Mouse (Mus musculus) intestine, postnatal 0 days (tissue): ENCODE measurements at regions not wholly inside any gene's neighbourhood (a gene's known extent, or its start where the extent isn't known, plus 50 kb on each side); places are given as distances from the start of the nearest gene placed in this dataset.
A peak's percentile ranks its signal among the peaks of the same experiment; 100 is the strongest.

Experiments used
- ATAC-seq: fragments of 200-750 bp; cut with Nextera tagmentation; 2 replicates; pipeline ENCODE4 v1.8.0; 2017; ENCODE audit warnings: mild to moderate bottlenecking, moderate TSS enrichment, moderate library complexity
- H3K27ac ChIP-seq: fragments of 300-500 bp; sonication (generic); 2 replicates; pipeline ENCODE4 v1.5.1; 2014; ENCODE audit warnings: mild to moderate bottlenecking, low read depth, low read length, moderate library complexity
- H3K27me3 ChIP-seq: fragments of 300-500 bp; sonication (generic); replicated peaks from 2 replicates; pipeline ENCODE4 v1.6.1; 2014; ENCODE audit warnings: low read length, mixed read lengths; ENCODE audit not compliant: control insufficient read depth, insufficient read depth
- H3K36me3 ChIP-seq: fragments of 300-500 bp; sonication (generic); 2 replicates; pipeline ENCODE4 v1.6.1; 2014; ENCODE audit warnings: mild to moderate bottlenecking, moderate library complexity; ENCODE audit not compliant: control insufficient read depth, insufficient read depth
- H3K4me1 ChIP-seq: fragments of 300-500 bp; sonication (generic); replicated peaks from 2 replicates; pipeline ENCODE4 v1.6.1; 2014; ENCODE audit warnings: antibody characterized with exemption, low read length, mixed read lengths; ENCODE audit not compliant: control insufficient read depth, insufficient read depth
- H3K4me2 ChIP-seq: fragments of 300-500 bp; sonication (generic); replicated peaks from 2 replicates; pipeline ENCODE4 v1.6.1; 2014; ENCODE audit warnings: low read depth, mild to moderate bottlenecking, moderate library complexity
- H3K4me3 ChIP-seq: fragments of 300-500 bp; sonication (generic); 2 replicates; pipeline ENCODE4 v1.5.1; 2014; ENCODE audit warnings: low read depth, low read length
- H3K9ac ChIP-seq: fragments of 300-500 bp; sonication (generic); 2 replicates; pipeline ENCODE4 v1.6.1; 2014; ENCODE audit warnings: mild to moderate bottlenecking, low read depth, low read length
- H3K9me3 ChIP-seq: fragments of 300-500 bp; sonication (generic); 2 replicates; pipeline ENCODE4 v1.6.1; 2016; ENCODE audit warnings: mixed run types; ENCODE audit not compliant: control insufficient read depth
- CTCF ChIP-seq: sonication (generic); IDR thresholded peaks from 2 replicates; pipeline ENCODE4 v1.5.1; 2016; ENCODE audit warnings: low read depth, mild to moderate bottlenecking, control low read depth, antibody characterized with exemption, moderate library complexity
- WGBS: fragments of 180-500 bp; shearing (Covaris S2); extraction: QIAGEN DNeasy Blood & Tissue Kit; methylation state at CpG from one replicate; pipeline ENCODE4 v1.1.7; 2014; 5-methylcytosine and 5-hydroxymethylcytosine counted together

DNA sequence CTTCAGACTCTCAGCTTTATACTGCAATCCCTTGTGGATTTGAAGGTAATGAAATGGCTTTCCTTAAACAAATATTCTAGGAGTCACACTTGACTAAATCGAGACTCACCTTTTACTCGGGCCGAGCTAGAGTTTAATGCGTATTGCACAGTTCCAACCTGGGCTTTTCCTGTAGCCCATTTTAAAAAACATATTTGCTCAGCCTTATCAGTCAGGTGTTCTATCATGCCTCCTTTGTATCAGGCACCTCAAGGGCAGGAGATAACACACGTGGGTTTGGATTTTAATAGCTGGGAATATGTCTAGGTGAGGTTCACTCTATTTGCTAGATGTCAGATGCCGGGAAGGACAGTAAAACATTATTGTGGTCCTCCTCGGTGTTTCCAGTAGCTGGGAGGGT lies 193.7 kb downstream of the Snx10 start:
- no peak overlapping the region for H3K4me3 ChIP-seq
- no peak overlapping the region for H3K4me2 ChIP-seq
- no peak for TF ChIP-seq CTCF
- no peak overlapping the region for H3K9ac ChIP-seq
- 47% methylated on average over 7 of the region's 7 CpGs for WGBS
- H3K36me3 ChIP-seq, result no peaks in the 10 kb centered on the region
- H3K27me3 ChIP-seq, result no peaks in the 10 kb centered on the region
- no peaks in the 10 kb centered on the region for H3K4me1 ChIP-seq
- no peak for ATAC-seq
- no peak overlapping the region for H3K27ac ChIP-seq
- no peaks in the 10 kb centered on the region for H3K9me3 ChIP-seq

DNA sequence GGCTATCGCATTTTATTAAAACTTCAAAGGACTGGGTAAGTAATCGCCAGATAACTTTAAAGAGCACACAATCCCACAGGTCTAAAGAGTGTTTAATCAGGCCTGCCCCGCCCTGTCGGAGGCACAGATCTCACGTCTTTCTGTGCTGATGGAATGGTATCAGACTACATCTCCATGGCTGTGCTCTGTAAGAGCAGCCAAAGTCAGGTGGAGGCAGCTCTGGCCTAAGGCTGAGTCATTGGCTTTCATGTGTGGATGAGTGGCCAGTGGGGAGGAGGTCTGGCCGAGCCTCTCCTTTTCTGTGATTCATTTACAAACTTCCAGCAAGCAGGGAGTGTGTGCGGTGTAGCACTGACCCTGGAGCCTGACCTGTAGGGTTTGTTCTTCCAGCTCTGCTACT lies 197.0 kb downstream of the Snx10 start:
- ATAC-seq, result peak; percentile 92
- H3K4me1 ChIP-seq, result no peaks in the 10 kb centered on the region
- no peak overlapping the region for H3K9ac ChIP-seq
- H3K4me3 ChIP-seq, result no peak overlapping the region
- no peak overlapping the region for H3K27ac ChIP-seq
- 0 out of 2 replicates have a peak, but pooled peaks have one; percentile 10 for TF ChIP-seq CTCF
- WGBS, result 35% methylated on average over 7 of the region's 7 CpGs
- H3K4me2 ChIP-seq, result no peak overlapping the region
- H3K27me3 ChIP-seq, result no peaks in the 10 kb centered on the region
- H3K9me3 ChIP-seq, result no peaks in the 10 kb centered on the region
- no peaks in the 10 kb centered on the region for H3K36me3 ChIP-seq

DNA sequence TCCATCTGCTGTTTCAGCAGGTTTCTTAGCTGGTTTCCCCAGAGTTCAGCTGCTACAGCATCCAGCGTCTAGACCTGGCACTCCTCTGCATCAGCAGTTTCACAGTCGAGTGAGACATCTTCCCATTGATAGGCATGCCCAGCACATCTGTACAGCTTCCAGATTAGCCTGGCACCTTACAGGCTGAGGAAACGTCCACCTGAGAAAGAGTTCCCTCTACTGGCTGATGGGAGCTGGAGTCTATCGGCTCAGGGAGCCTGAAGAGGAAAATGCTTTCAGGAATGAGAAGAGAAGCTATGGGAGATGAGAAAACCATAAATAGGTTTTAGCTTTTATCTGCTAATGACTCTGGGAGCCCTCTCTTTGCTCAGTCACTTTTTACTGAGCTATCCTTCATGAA lies 199.4 kb downstream of the Snx10 start:
- 29% methylated on average over 4 of the region's 4 CpGs for WGBS

DNA sequence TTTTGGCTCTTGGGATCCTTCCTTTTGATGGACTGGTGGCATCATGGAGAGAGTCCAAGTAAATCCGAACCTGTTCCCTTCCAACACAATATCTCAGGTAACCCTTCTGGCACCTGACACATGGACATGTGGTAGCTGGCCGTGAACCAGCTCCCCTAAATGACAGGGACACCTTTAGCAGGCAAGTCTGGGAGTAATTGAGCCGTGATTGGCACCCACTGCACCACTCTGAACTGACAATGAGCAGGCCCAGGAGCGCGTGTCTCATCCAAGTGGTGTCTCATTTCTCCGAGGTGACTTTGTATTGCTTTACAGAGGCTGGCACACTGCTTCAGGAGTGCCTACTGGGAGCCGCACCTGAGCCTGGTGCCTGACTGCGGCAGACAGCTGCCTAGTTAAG lies 203.5 kb downstream of the Snx10 start:
- H3K27ac ChIP-seq, result no peak overlapping the region
- H3K4me2 ChIP-seq, result no peak overlapping the region
- no peak for TF ChIP-seq CTCF
- no peaks in the 10 kb centered on the region for H3K27me3 ChIP-seq
- H3K9me3 ChIP-seq, result no peaks in the 10 kb centered on the region
- no peak overlapping the region for H3K9ac ChIP-seq
- no peak overlapping the region for H3K4me3 ChIP-seq
- WGBS, result 91% methylated on average over 8 of the region's 8 CpGs
- no peak for ATAC-seq
- no peaks in the 10 kb centered on the region for H3K4me1 ChIP-seq
- H3K36me3 ChIP-seq, result no peaks in the 10 kb centered on the region

More for the DNA sequence above, 199.4 kb downstream of the Snx10 start:
- H3K27me3 ChIP-seq, result no peaks in the 10 kb centered on the region
- no peak overlapping the region for H3K27ac ChIP-seq
- H3K4me2 ChIP-seq, result no peak overlapping the region
- H3K9ac ChIP-seq, result no peak overlapping the region
- H3K9me3 ChIP-seq, result no peaks in the 10 kb centered on the region
- no peaks in the 10 kb centered on the region for H3K4me1 ChIP-seq
- ATAC-seq, result no peak
- H3K4me3 ChIP-seq, result no peak overlapping the region
- peak; percentile 67 for TF ChIP-seq CTCF
- no peaks in the 10 kb centered on the region for H3K36me3 ChIP-seq

DNA sequence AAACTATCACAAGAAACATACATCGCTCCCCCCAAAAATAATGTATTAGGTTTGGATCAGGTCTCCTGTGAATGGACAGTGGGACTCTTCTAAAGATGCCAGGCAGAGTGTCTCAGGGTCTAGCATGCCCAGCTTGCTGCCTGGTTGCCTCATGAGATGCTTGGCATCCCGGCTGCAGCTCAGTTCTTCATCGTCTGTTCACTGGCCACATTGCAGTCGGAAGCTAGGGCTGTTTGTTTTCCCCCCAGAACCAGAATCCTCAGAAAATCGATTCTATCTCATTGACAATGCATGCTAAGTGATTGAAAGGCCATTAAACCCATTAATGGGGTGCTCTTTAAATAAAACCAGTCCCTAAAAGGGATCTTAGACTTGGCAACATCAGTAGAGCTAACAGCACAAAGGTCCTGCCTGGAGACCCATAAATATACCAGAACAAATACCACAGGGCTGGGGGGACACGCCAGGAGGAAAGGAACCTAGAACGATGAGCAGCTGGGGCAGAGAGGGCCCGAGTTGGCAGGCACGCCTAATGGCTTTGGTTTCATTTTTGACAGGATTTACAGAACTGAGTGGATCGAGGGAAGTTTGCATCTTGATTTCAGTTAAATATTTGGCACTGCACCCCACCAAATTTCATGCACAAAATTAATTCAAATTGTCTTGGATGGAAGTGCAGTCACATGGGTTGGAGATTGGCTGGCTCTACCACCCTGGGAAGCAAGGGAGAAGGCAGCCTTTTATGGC lies 205.3 kb downstream of the Snx10 start:
- no peak overlapping the region for H3K27ac ChIP-seq
- no peak for ATAC-seq
- no peaks in the 10 kb centered on the region for H3K4me1 ChIP-seq
- no peaks in the 10 kb centered on the region for H3K36me3 ChIP-seq
- H3K4me3 ChIP-seq, result no peak overlapping the region
- 61% methylated on average over 10 of the region's 10 CpGs for WGBS
- H3K9me3 ChIP-seq, result no peaks in the 10 kb centered on the region
- no peak overlapping the region for H3K9ac ChIP-seq
- H3K4me2 ChIP-seq, result no peak overlapping the region
- no peaks in the 10 kb centered on the region for H3K27me3 ChIP-seq
- no peak for TF ChIP-seq CTCF

DNA sequence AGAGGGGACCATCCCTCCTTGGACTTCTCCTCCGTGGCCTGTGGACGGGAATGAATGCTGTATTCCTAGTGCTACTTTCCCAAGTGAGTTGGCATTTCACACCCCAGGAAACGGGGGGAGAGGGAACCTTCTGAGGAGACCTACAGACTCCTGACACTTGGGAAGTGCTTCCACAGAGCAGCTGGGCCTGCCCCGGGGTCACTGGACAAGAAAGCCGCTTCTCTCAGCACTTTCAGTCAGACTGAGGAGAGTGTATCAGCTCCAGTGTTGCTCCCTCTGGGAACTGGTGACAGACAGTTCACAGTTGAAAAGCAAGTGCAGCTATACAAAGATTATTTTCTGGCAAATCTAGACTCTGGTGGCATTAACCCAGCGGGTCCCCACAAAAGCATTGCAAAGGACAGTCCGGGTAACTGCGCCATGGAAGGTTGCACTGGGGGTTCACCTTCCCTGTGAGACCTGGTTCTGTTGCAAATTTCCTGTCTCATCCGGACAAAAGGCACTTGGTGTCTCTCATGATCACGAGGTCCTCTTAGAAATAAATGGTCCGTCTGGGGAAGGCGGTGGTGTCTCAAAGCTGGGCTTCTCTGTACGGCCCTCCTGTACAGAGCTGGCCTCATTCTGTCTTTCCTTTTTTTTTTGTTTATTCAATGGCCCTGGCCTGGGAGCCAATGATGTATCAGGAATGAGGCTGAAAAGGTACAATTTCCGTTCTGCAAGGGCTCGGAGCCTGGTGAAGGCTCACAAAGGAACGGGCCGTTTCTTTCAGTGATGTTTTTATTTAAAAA lies 207.1 kb downstream of the Snx10 start:
- H3K4me2 ChIP-seq, result no peak overlapping the region
- no peaks in the 10 kb centered on the region for H3K4me1 ChIP-seq
- no peaks in the 10 kb centered on the region for H3K36me3 ChIP-seq
- 72% methylated on average over 17 of the region's 17 CpGs for WGBS
- no peak for TF ChIP-seq CTCF
- H3K9ac ChIP-seq, result no peak overlapping the region
- no peak for ATAC-seq
- H3K4me3 ChIP-seq, result no peak overlapping the region
- H3K27me3 ChIP-seq, result no peaks in the 10 kb centered on the region
- no peak overlapping the region for H3K27ac ChIP-seq
- H3K9me3 ChIP-seq, result no peaks in the 10 kb centered on the region
